Mouse (Mus musculus) intestine, embryonic 16.5 days (tissue): Measurements from ENCODE around the gene Grap. TPM values are rescaled to one million over a fixed set of nuclear protein-coding genes. Genes with fewer than 3 reads are reported as not detected.

Experiments used
- ATAC-seq: fragments of 200-750 bp; cut with Nextera tagmentation; 2 replicates; pipeline ENCODE4 v1.8.0; 2017; ENCODE audit warnings: moderate TSS enrichment, moderate library complexity
- H3K27ac ChIP-seq: fragments of 300-500 bp; sonication (generic); 2 replicates; pipeline ENCODE4 v1.5.1; 2014; ENCODE audit warnings: mild to moderate bottlenecking, low read length
- H3K27me3 ChIP-seq: fragments of 300-500 bp; sonication (generic); replicated peaks from 2 replicates; pipeline ENCODE4 v1.6.1; 2014; ENCODE audit warnings: low read length, control low read depth, mixed read lengths; ENCODE audit not compliant: control insufficient read depth, insufficient read depth
- H3K36me3 ChIP-seq: fragments of 300-500 bp; sonication (generic); 2 replicates; pipeline ENCODE4 v1.6.1; 2014; ENCODE audit warnings: low read length, control low read depth; ENCODE audit not compliant: control insufficient read depth, insufficient read depth
- H3K4me1 ChIP-seq: fragments of 300-500 bp; sonication (generic); 2 replicates; pipeline ENCODE4 v1.6.1; 2014; ENCODE audit warnings: low read length, control low read depth, mixed read lengths; ENCODE audit not compliant: control insufficient read depth, insufficient read depth
- H3K4me2 ChIP-seq: fragments of 300-500 bp; sonication (generic); 2 replicates; pipeline ENCODE4 v1.6.1; 2014; ENCODE audit warnings: low read depth, low read length, control low read depth
- H3K4me3 ChIP-seq: fragments of 300-500 bp; sonication (generic); 2 replicates; pipeline ENCODE4 v1.5.1; 2014; ENCODE audit warnings: mild to moderate bottlenecking, low read length
- H3K9ac ChIP-seq: fragments of 300-500 bp; sonication (generic); 2 replicates; pipeline ENCODE4 v1.6.1; 2014; ENCODE audit warnings: low read depth, low read length
- H3K9me3 ChIP-seq: fragments of 300-500 bp; sonication (generic); 2 replicates; pipeline ENCODE4 v1.6.1; 2016; ENCODE audit warnings: low read length, control low read depth; ENCODE audit not compliant: control insufficient read depth
- WGBS: fragments of 180-500 bp; shearing (Covaris S2); extraction: QIAGEN DNeasy Blood & Tissue Kit; methylation state at CpG from one replicate; pipeline ENCODE4 v1.1.7; 2014; 5-methylcytosine and 5-hydroxymethylcytosine counted together
- polyA plus RNA-seq: library from polyadenylated mRNA; unstranded; fragments of >200 nt; fragmentation: Nextera tagmentation; extraction: Ambion mirVana; gene quantifications from 2 replicates; pipeline ENCODE4 v1.2.1, GENCODE M21; 2015

Gene Grap
- polyA plus RNA-seq, 1 experiment from 2014 or later = 8.6 TPM

- no peak overlapping the region for H3K4me2 ChIP-seq
- H3K36me3 ChIP-seq = no peaks in the 10 kb centered on the region
- peaks cover 7% of the 10 kb centered on the region for H3K4me1 ChIP-seq
- no peaks in the 10 kb centered on the region for H3K27me3 ChIP-seq
- no peak overlapping the region for H3K9ac ChIP-seq
- H3K9me3 ChIP-seq = no peaks in the 10 kb centered on the region
- WGBS = 49% methylated on average over 2 of the region's 2 CpGs
- H3K27ac ChIP-seq = no peak overlapping the region
- H3K4me3 ChIP-seq = no peak overlapping the region
- ATAC-seq = no peak
Measured at GRCm38 (mm10) chr11:61646499-61647039, 6.5 kb upstream of the Grap start.

DNA sequence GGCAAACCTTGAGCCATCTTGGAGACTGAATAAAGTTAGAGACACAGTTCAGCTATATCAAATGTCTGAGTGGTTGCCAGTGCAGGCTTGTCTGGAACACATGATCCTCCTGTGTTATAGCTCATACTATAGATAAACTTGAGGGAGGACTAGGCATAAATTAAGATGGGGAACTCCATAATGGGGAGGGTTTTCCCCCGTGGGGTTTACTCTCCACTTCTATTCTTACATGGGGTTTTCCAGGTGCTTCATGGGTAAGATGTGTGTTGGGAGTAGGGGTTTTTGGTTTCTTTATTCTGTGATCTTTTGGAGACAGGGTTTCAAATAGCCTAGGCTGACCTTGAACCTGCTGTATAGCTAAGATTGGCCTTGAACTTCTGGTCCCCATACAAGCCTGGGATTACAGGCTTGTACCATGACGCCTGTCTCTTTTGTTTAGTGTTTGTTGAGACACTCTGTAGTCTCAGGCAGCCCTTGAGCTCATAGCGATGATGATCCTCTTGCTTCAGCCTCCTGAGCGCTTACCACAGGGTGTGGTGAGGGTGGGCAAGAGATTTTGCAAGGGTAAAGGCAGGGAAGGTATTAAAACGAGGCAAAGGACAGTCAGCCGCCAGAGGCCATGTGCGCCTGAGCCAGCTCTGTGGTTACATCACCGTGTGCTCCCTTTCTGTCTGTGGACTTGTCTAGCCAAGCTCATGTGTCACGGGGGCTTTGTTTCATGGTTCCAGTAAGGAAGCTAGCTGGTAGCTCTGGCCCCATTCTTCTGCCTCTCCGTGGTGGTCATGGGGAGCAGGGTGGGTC is 5.8 kb upstream of the Grap start:
- Histone ChIP-seq H3K4me3 (no peak overlapping the region), H3K4me2 (no peak overlapping the region)

DNA sequence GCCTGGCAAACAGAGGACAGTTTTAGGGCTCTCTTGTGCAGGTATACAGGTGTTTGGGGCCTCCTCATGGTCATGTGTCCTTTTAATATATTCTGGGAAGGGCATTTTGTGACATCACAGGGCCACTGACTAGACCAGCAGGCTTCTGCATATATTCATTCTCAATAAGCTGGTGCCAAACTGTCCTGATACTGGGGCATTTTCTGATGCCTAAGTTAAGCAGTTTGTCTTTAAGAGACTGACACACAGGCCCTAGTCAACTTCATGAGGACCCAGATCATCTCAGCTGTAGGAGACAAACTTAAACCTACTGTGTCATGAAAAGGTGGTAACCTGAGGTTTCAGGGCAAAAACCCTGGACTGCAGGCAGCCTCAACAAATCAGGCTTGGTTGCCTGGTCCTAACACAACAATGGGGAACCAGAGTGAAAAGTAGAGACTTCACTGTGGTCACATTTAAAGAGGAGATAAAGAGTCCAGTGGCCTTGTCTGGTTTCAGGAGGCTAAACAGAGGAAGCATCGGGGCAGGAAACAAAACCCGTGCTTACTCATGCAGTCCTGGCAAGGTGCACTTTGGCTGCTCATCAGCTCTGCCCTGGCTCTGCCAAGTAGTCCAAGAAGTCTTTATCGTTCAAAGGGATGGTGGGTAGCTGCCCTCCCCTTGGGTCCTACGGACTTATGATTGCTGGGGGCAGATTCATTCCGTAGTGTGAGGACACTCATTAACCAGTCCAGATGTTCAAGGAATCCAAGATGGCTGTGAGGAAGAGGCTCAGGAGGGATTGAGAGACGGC is 4.9 kb upstream of the Grap start:
- no peaks in the 10 kb centered on the region for H3K36me3 ChIP-seq
- 71% methylated on average over 6 of the region's 6 CpGs for WGBS
- no peak for ATAC-seq

More for the DNA sequence above, 5.8 kb upstream of the Grap start:
- 65% methylated on average over 10 of the region's 10 CpGs for WGBS
- Histone ChIP-seq H3K4me1 (peaks cover 7% of the 10 kb centered on the region), H3K27ac (no peak overlapping the region), H3K27me3 (no peaks in the 10 kb centered on the region), H3K9me3 (no peaks in the 10 kb centered on the region), H3K9ac (no peak overlapping the region), H3K36me3 (no peaks in the 10 kb centered on the region)
- no peak for ATAC-seq

GRCm38 (mm10) chr11:61648749-61649115 is 4.3 kb upstream of the Grap start:
- Histone ChIP-seq H3K27ac (no peak overlapping the region), H3K9me3 (no peaks in the 10 kb centered on the region), H3K36me3 (no peaks in the 10 kb centered on the region), H3K4me3 (no peak overlapping the region), H3K27me3 (no peaks in the 10 kb centered on the region), H3K4me2 (no peak overlapping the region), H3K4me1 (peaks cover 4% of the 10 kb centered on the region), H3K9ac (no peak overlapping the region)
- ATAC-seq = no peak
- WGBS = 79% methylated on average over 7 of the region's 7 CpGs

More for the DNA sequence above, 4.9 kb upstream of the Grap start:
- Histone ChIP-seq H3K27me3 (no peaks in the 10 kb centered on the region), H3K4me1 (peaks cover 6% of the 10 kb centered on the region), H3K27ac (no peak overlapping the region), H3K4me3 (no peak overlapping the region), H3K9ac (no peak overlapping the region), H3K4me2 (no peak overlapping the region), H3K9me3 (no peaks in the 10 kb centered on the region)

- Histone ChIP-seq H3K9me3 (no peaks in the 10 kb centered on the region), H3K27me3 (no peaks in the 10 kb centered on the region), H3K36me3 (no peaks in the 10 kb centered on the region), H3K4me2 (no peak overlapping the region), H3K27ac (no peak overlapping the region), H3K9ac (no peak overlapping the region), H3K4me1 (peaks cover 3% of the 10 kb centered on the region), H3K4me3 (no peak overlapping the region)
- 96% methylated on average over 5 of the region's 5 CpGs for WGBS
- no peak for ATAC-seq
Measured at GRCm38 (mm10) chr11:61649163-61649580, 3.9 kb upstream of the Grap start.

DNA sequence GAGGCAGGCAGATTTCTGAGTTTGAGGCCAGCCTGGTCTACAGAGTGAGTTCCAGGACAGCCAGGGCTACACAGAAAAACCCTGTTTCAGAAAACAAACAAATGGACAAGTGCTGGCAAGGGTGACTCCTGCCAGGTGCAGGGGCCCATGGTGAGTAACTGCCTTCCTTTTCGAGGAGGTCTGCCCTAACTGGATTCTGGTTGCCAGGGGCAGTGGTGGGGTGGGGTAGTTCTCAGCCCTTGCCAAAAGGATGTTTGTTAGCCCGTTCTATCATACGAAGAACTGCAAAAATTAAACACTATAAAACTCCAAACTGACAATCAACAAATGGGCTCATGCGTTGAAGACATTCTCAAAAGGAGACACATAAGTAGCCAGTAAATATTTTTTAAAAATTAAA is 3.4 kb upstream of the Grap start:
- no peaks in the 10 kb centered on the region for H3K9me3 ChIP-seq

DNA sequence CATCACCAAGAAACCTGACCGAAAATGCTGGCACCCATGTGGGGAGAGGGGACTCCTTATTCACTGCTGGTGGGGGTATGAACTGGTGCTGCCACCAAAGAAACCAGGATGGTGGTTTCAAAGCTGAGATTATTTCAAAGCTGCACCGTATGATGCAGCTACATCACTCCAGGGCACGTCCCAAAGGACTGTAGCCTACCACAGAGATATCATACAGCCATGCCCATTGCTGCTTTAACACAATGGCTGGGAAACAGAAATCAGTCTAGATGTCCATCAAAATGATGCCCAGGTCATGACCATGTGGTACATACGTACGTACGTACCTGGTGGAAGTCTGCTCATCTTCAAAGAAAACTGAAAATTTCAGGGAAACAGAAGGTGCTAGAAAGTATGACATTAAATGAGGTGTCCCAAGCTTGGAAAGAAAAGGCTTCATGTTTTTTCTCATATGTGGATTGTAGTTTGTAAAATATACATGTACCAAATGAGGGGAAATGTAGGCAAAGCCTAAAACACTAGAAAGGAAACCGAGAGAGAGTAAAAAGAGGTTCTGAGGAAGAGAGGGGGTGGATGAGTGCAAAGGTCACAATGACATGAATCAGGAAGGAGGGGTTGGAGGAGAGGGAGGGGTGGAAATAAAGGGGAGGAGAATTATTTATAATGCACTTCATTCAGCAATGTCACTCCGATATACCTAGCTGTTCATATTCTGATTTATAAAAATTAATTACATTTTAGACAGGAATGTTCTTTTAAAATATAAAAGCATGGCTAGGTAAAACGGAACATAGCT is 2.4 kb upstream of the Grap start:
- no peak for ATAC-seq
- H3K4me2 ChIP-seq = no peak overlapping the region
- WGBS = 82% methylated on average over 9 of the region's 9 CpGs

More for the DNA sequence above, 3.4 kb upstream of the Grap start:
- H3K27me3 ChIP-seq = no peaks in the 10 kb centered on the region
- ATAC-seq = no peak
- no peak overlapping the region for H3K27ac ChIP-seq
- WGBS = 82% methylated on average over 4 of the region's 4 CpGs
- no peak overlapping the region for H3K4me3 ChIP-seq
- no peak overlapping the region for H3K4me2 ChIP-seq
- H3K4me1 ChIP-seq = peaks cover 2% of the 10 kb centered on the region
- H3K36me3 ChIP-seq = no peaks in the 10 kb centered on the region
- H3K9ac ChIP-seq = no peak overlapping the region

DNA sequence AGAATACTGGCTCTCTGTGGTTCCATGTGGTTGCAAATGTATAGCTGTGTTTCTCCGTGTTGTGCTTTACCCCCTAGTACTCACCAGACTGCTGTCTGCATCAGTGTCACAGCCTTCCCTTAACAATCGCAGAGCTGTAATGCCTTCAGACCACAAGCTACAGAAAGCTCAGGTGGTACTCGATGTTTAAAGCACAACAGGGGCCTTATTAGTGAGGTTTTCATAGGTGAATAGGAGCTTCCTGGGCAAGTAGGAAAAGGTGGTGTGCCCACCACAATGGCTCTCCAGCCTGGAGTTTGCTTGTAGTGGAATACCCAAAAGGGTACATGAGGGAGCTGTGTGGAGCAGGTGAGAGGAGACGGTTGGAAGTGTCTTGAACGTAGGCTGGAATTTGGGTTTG is 849 bp upstream of the Grap start:
- Histone ChIP-seq H3K27ac (no peak overlapping the region), H3K9ac (no peak overlapping the region), H3K4me3 (no peak overlapping the region), H3K4me1 (peaks cover 3% of the 10 kb centered on the region; the same call in 1 of the 2 replicates), H3K9me3 (no peaks in the 10 kb centered on the region), H3K36me3 (no peaks in the 10 kb centered on the region), H3K27me3 (no peaks in the 10 kb centered on the region), H3K4me2 (no peak overlapping the region)
- ATAC-seq = no peak
- WGBS = 92% methylated on average over 5 of the region's 5 CpGs

More for the DNA sequence above, 2.4 kb upstream of the Grap start:
- no peaks in the 10 kb centered on the region for H3K9me3 ChIP-seq
- H3K36me3 ChIP-seq = no peaks in the 10 kb centered on the region
- H3K4me1 ChIP-seq = peaks cover under 1% of the 10 kb centered on the region
- H3K9ac ChIP-seq = no peak overlapping the region
- no peaks in the 10 kb centered on the region for H3K27me3 ChIP-seq
- H3K4me3 ChIP-seq = no peak overlapping the region
- no peak overlapping the region for H3K27ac ChIP-seq

- ATAC-seq = no peak
- H3K27me3 ChIP-seq = no peaks in the 10 kb centered on the region
- peaks cover 3% of the 10 kb centered on the region; the same call in 1 of the 2 replicates for H3K4me1 ChIP-seq
- no peak overlapping the region for H3K9ac ChIP-seq
- 68% methylated on average over 2 of the region's 2 CpGs for whole genome bisulfite sequencing
- H3K4me2 ChIP-seq = no peak overlapping the region
- no peak overlapping the region for H3K27ac ChIP-seq
- no peaks in the 10 kb centered on the region for H3K9me3 ChIP-seq
- H3K36me3 ChIP-seq = no peaks in the 10 kb centered on the region
- H3K4me3 ChIP-seq = peak overlapping the region; percentile 0
Measured at GRCm38 (mm10) chr11:61653568-61653967, 503 bp downstream of the Grap start.
